Mouse (Mus musculus) gastrocnemius, adult 8-10 months (tissue): ENCODE measurements around the gene Gm20388. TPM values are rescaled to one million over a fixed set of nuclear protein-coding genes. Genes with fewer than 3 reads are reported as not detected.

ENCODE experiments used
- DNase-seq, 2 experiments: peaks; one replicate each; pipeline ENCODE4 v3.0.0; 2022; ENCODE audit warnings: low spot score in 2 of 2
- total RNA-seq, 4 experiments: library from RNA; stranded (reverse); gene quantifications; 2 replicates each; pipeline ENCODE4 v1.2.4; 2022

Gm20388 gene
- total RNA-seq, 4 experiments from 2014 or later = 4.4 to 20.0 (median 7.9) TPM; not detected in 1

DNA sequence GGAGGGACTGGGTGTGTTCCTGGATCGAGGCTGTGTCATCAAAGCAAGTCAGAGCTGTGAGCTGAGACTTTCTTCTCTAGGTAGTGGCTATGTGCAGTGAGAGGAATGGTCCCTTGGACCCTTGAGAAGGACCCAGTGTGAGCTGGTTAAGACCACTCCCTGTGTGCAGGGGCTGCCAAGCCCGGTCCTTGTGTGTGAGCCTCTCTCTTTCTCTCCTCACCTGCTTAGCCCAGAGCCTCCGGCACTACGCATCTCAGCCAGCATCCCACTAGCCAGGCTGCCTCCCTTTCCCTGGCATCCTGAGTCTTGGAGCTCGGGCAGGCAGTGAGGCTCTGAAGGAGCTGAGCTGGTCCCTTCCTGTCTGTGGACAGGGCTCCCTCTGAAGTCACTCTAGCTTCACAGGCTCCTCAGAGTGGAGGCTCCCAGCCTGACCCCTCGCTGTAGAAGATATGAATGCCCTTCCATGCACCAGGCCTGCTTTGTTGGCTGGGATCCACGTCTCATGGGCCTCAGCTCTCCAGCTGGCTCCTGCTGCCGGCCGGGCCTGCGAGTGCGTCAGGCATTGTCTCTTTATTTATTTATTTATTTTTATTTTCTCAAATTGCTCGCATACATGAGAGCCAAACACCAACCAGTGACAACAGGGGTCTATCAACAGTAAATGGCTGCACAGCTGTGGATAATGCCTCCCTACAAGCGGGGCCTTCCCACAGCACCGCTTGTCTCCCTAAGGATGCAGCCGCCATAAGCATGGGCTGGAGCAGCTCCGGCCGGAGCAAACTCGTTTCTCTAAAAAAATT is 2882.9 kb downstream of the Gm20388 start:
- no peak for DNase-seq

DNA sequence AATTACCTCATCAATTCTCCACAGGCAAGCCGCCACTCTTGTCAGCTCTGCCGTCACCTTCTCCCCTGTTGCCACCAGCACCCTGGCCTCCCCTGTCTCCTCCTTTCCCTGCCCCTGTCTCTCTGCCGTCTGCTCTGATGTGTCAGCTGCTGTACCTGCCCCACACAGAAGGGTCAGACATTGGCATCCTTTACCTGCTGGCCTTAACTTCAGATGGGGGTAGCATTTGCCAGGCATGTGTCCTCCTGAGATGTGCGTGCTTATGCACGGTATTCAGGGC is 2883.5 kb downstream of the Gm20388 start:
- DNase-seq = no peak

DNA sequence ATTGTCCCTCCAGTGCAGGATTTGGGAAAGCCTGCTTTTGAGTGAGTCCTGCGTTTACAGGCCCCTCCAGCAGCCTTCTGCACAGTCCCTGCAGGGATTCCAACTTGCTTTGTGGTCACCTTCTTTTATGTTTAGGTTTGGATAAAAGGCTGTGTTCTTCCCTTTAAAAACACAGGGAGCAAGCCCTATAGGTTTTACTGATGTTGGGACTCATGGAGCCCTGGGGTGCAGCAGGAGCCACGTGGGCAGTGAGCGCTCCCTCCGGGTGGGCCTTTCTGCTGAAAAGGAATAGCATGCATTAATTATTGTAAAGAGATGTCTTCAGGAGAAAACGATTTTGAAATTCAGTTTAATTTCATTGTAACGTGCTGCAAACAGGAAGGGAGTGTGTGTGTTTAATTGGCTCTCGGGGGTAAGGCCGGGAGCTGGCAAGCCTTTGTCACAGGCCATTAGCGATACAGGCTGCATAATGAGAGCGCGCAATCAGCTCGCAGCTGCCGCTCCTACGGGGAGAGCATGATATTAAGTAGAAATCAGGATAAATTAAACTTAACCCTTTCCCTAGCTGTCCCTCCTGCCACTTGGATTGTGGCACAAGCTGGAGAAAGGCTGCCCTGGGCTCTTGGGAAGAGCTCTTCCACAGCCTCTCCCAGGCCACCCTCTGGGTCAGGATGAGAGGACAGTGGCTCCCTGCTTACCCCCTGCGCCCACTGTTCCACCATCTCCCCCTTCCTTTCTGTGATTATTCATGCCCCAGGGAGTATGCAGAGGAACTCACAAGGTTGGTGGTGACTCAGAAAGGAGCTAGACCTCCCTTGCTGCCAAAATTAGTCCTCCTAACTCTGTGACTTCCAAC is 2893.5 kb downstream of the Gm20388 start:
- DNase-seq = no peak

DNA sequence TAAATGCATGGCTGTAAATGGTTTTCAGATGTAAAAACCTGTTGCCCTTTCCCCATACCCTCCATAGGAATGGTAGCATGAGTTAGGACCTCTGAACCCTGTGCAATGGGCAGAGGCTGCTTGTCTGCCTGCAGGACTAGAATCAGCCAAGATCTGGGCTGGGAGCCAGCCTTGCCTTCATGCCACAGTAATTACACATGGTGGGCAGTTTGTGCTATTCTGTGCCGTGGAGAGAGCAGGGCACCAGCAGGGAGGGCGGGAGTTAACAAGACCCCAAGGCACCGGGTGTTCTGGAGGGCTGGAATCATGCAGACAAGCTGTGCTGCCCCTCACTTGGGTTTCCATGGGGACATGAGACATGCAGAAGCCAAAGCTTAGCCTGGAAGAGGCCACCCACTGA is 2894.7 kb downstream of the Gm20388 start:
- DNase-seq = no peak

DNA sequence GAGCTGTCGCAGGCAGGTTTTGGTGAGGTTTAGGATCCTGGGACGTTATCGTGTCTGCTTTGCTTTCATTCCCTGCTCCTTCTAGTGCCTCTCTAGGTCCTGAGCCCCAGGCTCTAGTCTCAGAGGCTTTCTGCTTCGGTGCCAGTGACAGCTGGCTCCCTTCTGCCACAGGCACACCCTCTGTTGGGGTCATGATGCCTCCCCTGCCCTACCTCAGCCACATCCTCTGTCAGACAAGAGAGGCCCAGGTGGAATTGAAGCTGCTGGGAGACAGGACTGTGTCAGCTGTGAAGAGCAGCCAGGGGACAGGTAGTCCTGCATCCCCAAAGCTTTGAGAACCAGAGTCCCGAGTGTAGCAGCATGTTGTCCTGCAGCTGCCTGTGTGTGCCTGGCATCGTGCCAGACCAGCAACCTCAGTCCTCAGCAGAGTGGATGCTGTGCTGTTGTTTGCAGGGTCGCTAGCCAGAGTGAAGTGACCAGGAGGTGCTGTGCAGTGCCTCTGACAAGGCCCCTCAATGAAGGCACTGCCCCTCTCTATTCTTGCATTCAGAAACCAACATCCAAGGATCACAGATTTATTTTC is 2896.4 kb downstream of the Gm20388 start:
- no peak for DNase-seq

DNA sequence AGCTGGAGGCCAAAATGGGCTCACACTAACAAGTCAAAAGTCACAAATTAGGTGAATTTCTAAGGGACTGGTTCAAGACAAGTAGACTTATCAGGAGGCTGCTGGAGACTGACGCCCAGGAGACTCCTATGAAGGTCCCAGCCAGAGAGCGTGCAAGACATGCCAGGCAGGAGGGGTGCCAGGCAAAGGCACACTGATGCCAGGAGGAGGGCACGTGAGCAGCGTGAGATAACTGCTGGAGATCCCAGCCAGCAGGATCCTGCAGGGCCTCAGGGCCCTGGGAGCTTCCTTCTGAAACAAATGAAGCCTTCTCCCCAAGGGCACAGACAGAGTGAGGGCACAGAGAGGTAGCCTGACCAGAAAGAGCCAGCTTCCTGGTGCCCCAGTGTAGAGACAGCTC is 2897.3 kb downstream of the Gm20388 start:
- no peak for DNase-seq

DNA sequence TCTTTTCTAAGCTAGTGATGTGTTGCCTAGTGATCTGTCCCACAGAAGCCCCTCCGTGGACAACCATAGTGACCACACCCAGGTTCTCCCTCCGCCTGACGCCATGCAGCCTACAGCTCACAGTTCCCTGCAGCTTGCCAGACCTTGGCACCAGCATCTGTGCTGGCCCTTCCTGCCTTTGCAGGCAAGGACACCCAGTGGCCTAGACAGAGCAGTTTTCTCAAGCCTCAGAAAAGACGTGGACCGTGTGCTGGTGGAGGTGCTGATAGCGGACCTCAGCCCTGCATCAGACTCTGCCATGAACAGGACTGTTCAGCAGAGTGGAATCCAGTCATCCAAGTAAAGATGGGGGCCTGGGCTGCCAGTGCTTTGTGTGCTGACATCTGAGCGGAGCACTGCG is 2899.7 kb downstream of the Gm20388 start:
- DNase-seq = no peak

DNA sequence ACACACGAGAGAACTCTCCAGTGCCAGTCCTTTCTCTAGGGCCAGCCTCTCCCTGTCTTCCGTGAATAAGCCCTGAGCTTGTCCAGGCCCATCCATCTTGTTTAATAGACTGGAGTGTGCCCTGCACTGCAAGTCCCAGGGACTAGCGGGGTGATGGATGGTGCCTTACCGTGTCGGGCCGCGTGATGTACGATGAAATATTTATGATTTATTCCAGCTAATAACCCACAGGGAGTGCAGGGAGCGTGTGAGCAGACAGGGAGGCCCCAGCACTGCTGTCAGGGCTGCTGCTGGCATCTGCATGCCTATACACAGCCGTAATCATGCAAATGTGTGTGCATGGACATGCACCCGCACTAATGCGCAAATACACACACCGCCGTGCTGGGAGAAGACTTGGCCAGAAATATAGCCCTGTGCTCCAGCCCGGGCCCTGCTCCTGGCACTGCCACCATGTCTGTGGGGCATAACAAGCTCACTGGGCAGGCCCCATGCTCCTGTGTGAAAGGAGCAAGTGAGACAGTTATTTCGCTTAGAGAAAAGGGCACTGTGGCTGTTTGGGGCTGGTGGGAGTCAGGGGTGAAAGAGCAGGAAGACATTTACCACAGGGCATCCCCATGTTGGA is 2901.3 kb downstream of the Gm20388 start:
- no peak for DNase-seq

DNA sequence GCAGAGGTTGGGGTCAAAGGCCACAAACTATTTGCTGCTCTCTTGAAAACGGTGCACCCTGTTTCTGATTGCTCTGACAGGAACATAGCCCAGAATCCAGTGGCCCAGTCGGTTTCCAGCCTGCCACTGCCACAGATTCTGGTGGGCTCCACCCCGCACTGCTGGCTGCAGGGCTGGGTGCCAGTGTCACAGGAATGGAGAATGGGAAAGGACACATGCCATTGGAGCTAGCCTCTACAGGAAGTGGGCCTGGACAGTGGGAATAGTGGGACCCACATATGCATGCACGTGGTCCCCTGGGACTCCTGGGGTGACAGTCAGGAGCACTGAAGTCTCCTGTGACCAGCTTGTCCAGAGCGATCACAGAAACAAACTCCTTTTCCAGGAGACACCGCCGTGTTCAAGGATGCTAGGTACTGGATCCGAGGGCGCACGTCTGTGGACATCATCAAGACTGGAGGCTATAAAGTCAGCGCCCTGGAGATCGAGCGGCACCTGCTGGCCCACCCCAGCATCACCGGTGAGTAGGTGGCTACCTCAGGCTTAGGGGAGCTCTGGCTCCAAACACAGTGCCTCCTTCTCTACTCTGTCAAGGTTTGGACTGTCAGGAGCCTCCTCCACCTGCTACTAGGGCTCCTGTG is 2902.1 kb downstream of the Gm20388 start:
- no peak for DNase-seq

DNA sequence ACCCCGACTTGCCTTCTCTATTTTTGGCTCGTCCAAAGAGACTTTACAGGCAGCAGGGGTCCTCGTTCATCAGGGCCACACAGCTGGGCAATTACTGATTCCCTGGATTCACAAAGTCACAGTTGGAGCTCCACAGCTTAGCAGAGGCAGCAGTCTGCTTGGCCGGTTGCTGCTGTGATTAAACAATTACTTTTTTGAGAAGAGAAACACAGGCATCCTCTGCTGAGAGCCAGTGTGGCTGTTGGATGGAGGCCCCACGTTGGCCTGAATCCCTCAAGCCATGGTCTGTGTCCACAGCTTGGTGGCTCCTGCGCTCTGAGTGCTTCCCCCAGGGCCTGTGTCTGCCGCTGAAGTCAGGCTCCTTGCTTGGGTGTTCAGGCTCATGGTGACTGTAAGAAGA is 2904.0 kb downstream of the Gm20388 start:
- no peak for DNase-seq

DNA sequence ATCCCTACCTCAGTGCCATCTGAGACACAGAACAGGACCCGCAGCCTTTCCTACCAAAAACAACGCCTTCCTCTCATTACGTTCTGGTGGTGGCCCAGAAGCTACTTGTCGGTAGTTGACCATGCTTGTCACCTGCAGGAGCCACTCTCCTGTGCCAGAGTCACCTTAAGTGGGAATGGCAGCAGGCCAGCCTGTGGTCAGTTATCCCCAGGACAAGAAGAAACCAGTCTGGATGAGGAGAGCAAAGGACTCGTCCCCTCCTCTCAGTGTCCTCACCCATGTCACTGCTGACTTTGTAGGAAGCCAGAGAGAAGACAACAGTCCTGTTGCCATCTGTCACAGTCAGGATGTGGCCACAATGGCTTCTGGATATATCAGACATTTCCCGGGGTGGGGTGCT is 2906.3 kb downstream of the Gm20388 start:
- DNase-seq = no peak

DNA sequence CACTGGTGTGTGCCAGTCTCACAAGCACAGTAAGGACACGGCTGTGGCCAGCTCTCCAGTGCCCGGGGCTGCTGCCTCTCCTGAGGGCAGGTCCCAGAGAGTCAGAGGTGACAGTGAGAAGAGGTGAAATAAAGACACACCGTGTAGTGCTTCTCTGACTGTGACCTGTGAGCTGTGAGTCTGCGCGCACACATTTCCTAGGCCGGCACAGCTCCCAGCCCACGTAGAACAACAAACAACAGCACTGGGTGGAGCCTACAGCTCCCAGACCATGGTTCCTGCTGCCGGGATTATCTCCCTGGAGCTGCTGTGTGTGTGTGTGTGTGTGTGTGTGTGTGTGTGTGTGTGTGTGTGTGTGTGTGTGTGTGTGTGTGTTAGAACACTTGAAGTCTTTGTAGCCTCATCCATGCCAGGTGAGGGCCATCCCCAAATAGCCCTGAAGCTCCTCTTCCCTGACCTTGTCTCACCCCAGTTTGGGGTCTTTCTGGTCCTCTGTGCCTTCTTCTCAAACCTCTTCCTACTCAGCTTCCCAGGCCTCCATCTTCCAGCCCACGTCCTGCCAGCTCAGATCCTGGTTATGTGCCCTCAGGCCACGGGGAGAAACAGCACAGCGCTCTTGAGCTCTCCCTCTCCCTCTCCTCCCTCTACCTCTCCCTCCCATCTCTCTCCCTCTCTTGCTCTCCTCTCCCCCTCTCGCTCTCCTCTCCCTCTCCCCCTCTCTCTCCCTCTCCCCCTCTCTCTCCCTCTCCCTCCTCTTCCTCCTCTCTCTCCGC is 2907.3 kb downstream of the Gm20388 start:
- DNase-seq = no peak

DNA sequence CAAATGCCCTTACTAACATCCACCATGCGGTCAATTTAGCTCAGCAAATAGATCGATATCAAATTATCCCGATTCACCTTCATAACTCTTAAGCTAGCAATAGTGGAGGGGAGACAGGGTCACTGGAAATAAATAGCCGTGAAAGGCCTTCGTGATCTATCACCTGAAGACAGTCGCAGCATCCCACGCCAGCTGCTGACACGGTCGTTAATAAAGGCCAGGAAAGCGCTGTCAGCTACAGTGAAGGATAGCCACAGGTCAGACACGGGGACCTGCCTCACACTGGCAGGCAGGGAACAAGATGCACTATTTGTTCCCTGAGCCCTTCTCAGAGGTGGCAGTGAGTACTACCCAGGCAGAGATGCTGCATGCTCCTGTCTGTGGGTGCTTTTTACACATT is 2909.1 kb downstream of the Gm20388 start:
- DNase-seq = no peak

DNA sequence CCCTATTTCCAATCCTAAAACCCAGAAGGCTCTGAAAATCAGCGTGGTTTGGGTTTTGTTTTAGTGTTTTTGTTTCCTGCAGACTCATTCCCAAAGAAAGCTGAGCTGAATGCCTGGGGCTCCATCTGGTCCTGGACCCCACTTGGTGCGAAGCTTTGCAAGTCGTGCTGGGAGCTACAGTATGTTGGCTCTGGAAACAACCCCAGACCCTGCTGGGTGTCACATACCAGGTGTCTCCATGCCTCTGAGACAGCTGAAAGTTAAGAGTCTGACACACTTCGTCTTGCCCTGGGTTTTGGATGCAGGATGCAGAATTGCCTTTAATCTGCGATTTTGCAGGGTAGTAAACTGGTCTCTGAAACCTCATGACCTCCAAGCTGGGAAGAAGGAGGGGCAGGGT is 2913.9 kb downstream of the Gm20388 start:
- DNase-seq = no peak

DNA sequence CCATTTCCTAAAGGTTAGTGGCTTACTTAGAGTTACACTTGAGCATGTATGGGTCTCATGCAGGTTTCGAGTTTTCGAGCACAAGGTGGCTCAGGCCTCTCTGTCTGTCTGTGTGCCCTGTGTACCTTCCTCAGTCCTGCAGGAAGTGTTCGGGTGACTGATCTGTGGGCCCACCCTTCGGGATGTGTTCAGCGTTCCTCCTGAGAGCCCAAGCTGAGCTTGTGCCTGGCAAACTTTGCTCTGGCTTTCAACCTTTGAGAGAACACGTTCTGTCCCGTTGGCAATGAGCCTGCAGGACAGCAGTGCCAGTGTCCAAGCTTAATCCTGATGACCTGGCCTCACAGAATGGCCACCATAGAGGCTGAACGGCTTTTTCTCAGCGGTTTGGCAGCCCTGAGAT is 2914.3 kb downstream of the Gm20388 start:
- no peak for DNase-seq

DNA sequence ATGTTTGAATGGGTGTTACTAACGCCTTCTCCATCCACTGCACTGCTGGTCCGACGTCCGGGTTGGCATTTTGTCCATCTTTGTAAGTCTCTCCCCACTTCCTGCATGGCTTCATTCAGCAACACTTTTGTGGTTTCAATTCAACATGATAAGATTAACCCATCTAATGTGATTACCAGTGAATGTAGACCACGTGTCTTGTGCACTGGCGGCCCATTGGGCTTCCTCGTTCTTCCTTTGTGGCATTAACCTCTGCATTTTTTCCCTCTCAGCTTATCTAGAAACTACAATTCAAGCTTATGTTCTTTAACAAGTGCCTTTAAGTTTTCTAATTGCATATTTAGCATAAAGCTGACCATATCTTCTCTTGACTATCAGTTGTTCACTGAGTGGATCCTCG is 2914.8 kb downstream of the Gm20388 start:
- no peak for DNase-seq

DNA sequence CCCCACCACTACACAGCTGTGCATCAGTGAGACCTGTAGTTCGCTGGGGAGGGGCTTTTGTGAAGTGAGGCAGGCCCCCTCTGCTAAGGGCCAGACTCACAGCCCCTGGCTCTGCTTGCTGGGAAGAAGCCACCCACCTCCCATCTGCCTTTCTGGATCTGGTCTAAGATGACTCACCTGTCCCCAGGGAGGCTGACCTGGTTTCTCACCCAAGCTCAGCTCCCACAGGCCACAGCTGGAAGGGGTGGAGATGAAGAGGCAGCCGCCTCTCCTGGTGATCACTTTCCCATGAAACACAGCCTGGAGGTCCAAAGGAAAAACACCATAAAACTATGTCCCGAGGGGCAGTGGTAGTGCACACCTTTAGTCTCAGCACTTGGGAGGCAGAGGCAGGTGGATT is 2918.8 kb downstream of the Gm20388 start:
- DNase-seq = no peak

DNA sequence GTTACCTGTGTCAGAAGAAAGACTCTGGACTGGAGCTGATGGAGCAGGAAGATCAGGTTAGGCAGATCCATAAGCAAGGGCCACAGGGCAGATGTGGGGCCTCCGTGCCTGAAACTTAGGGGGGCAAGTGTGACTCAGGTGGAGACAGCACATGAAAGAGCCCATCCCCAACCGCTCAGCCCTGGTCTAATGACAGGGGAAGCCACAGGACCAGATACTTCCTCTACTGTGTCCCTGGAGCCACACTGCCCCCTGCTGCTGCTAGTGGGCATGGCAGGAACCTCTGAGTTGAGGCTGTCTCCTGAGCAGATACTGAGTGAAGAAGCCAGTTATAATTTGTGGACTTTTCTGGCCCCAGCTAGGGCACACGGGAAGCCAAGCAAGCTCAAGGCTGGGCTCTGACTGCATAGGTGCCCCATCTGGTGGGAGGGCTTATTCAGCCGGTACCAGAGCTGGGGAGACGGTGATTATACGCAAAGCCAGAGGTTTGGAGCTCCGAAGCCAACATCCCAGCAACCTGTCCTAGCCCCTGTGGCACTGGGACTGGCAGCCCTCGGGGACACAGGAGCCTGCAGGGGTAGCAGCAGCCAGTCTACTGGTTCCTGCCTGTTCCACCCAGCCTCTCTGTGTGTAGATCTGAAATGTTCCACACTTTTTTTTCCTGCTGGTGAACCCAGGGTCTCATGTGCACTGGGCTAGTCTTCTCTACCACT is 2919.9 kb downstream of the Gm20388 start:
- DNase-seq = peak; percentile 82 to 85

DNA sequence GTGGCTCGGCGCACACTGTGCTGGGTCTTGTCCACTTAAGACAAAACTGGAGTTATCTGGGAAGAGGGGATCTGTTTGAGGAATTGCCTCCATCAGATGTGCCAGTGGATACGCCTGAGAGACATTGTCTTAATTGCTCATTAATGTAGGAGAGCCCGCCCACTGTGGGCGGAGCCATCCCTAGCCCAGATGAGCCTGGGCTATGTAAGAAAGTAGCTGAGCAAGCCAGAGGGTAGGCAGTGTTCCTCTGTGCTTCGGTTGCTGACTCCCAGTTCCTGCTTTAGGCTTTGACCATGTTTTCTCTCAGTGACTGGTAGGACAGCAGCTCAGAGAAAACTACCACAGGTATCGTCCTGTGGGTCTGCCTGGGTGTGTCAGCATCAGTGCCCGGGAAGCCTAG is 2923.8 kb downstream of the Gm20388 start:
- no peak for DNase-seq

DNA sequence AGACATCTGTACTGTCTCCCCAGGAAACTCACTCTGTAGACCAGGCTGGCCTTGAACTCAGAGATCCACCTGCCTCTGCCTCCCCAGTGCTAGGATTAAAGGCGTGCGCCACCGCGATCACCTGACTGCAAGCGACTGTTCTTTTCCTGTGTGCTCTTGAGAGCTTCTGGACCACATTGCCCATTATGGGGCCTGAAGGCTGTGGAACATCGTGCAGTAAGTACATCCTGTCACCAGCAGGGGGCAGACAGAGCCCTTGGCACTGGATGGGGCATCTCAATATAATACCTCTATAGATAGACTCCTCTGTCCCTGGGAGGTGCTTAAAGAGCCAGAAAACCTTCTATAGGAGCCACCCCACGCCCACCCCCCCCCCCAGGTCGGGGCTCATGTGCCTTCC is 2924.3 kb downstream of the Gm20388 start:
- DNase-seq = peak; percentile 59 to 66
